Mouse (Mus musculus): ENCODE measurements around the gene Ddi2. TPM values are rescaled to one million over a fixed set of nuclear protein-coding genes. Genes with fewer than 3 reads are reported as not detected.

Gene Ddi2
- total RNA-seq, 4 experiments from 2014 or later, result 26.1 to 34.6 (median 29.1) TPM

Other genes with a start within 250 kb of the Ddi2 start
- 10 to 100 TPM; 29.2 to 32.2 (median 30.1) TPM for gene Spen, start 184.8 kb downstream of the Ddi2 start, total RNA-seq (2022)
- 100 to 1,000 TPM; 221 to 281 (median 251) TPM for gene Fblim1, start 117.3 kb downstream of the Ddi2 start, total RNA-seq (2022)
- 10 to 100 TPM; 15.0 to 19.3 (median 16.5) TPM for gene Tmem82, start 104.8 kb downstream of the Ddi2 start, total RNA-seq (2022)
- 100 to 1,000 TPM; 124 to 157 (median 144) TPM for gene Slc25a34, start 99.6 kb downstream of the Ddi2 start, total RNA-seq (2022)
- 100 to 1,000 TPM; 113 to 133 (median 117) TPM for gene Plekhm2, start 58.5 kb downstream of the Ddi2 start, total RNA-seq (2022)
- 1 to 10 TPM in 2 of 4 experiments, not detected in 2; 1.2 to 4.0 TPM for gene Rsc1a1, start 37.8 kb downstream of the Ddi2 start, total RNA-seq (2022)
- gene Agmat, start 23.3 kb upstream of the Ddi2 start, total RNA-seq (2022), result under 1 TPM in 3 of 4 experiments, not detected in 1; 0.44 to 0.66 (median 0.63) TPM
- gene Dnajc16, start 67.5 kb upstream of the Ddi2 start, total RNA-seq (2022), result 10 to 100 TPM; 23.2 to 28.7 (median 25.0) TPM
- 10 to 100 TPM in 2 of 4 experiments, 1 to 10 TPM in 2; 7.9 to 10.7 (median 10.0) TPM for gene Casp9, start 70.2 kb upstream of the Ddi2 start, total RNA-seq (2022)
- gene Cela2a, start 102.7 kb upstream of the Ddi2 start, total RNA-seq (2022), result 1 to 10 TPM in 1 of 4 experiments, not detected in 3; 1.0 TPM
- gene Ctrc, start 122.9 kb upstream of the Ddi2 start, total RNA-seq (2022), result not detected
- gene Efhd2, start 151.5 kb upstream of the Ddi2 start, total RNA-seq (2022), result 10 to 100 TPM; 18.1 to 21.4 (median 19.6) TPM

Measured in heart, adult 8-10 months (tissue).